ENCODE assay signal across 12 mouse cellular contexts in genomic region chr15:86279059-86279974, GRCm38 (mm10).
DNase-seq lines count a peak whose midpoint lies in the region; ATAC-seq and TF ChIP-seq lines count a peak whose summit lies in the region.
"Had no signal": no experiment of that assay in that cellular context is flagged by ENCODE, and none has a peak within 500 bp of the region (broad histone marks: within the 10 kb centered on the region; RNA-seq: fewer than 3 reads in every experiment).

No protein-coding gene starts in this region.

- no peak for TF ChIP-seq POLR2A in cortical plate, adult 2 months (IDR thresholded peaks at IDR 0.05; ENCODE audit: extremely low read depth, insufficient read depth, low read length)

- no peak overlapping the region for H3K27ac ChIP-seq in lung, embryonic 14.5 days (ENCODE audit: low read depth)
- H3K27ac ChIP-seq in cortical plate, adult 2 months (ENCODE audit: insufficient read depth, low read length) = 0 out of 2 replicates have a peak overlapping the region, but pooled peaks have one; percentile 32
- peak overlapping the region; percentile 30 for H3K27ac ChIP-seq in limb, embryonic 12.5 days
- H3K27ac ChIP-seq: liver, embryonic 15.5 days had no signal

- no peak overlapping the region for H3K9ac ChIP-seq in lung, embryonic 14.5 days
- H3K9ac ChIP-seq in limb, embryonic 12.5 days (replicated peaks) = no peak overlapping the region
- H3K9ac ChIP-seq: heart, embryonic 12.5 days; liver, embryonic 15.5 days had no signal

- peaks cover 16% of the 10 kb centered on the region for H3K4me1 ChIP-seq in lung, embryonic 14.5 days (ENCODE audit: insufficient read depth)
- H3K4me1 ChIP-seq in cortical plate, adult 2 months (ENCODE audit: control insufficient read depth, insufficient read depth, low read length) = peaks cover 12% of the 10 kb centered on the region
- peaks cover 54% of the 10 kb centered on the region for H3K4me1 ChIP-seq in limb, embryonic 12.5 days (replicated peaks)

- no peaks in the 10 kb centered on the region for H3K27me3 ChIP-seq in lung, embryonic 14.5 days (ENCODE audit: insufficient read depth, low read length)
- peaks cover 7% of the 10 kb centered on the region; the same call in 1 of the 2 replicates for H3K27me3 ChIP-seq in limb, embryonic 12.5 days
- H3K27me3 ChIP-seq: heart, embryonic 12.5 days; liver, embryonic 15.5 days had no signal

- no peak overlapping the region for H3K4me2 ChIP-seq in lung, embryonic 14.5 days
- no peak overlapping the region for H3K4me2 ChIP-seq in limb, embryonic 12.5 days
- H3K4me2 ChIP-seq: heart, embryonic 12.5 days; liver, embryonic 15.5 days had no signal

- TF ChIP-seq CTCF in lung, embryonic 14.5 days (IDR thresholded peaks at IDR 0.05; ENCODE audit: low read depth) = no peak
- TF ChIP-seq CTCF in cortical plate, adult 2 months (IDR thresholded peaks at IDR 0.05; ENCODE audit: extremely low read depth, insufficient read depth, low read length) = no peak

- peak; percentile 53; the same call in 1 of the 2 replicates for ATAC-seq in lung, embryonic 14.5 days (ENCODE audit: insufficient read depth)
- peak; percentile 38; the same call in 1 of the 2 replicates for ATAC-seq in limb, embryonic 12.5 days (ENCODE audit: insufficient number of reproducible peaks, insufficient read depth, low FRiP score, low TSS enrichment, low read depth)
- ATAC-seq in activated CD4-positive, CD25-positive, alpha-beta regulatory T cell, adult 4 months = no peak

- H3K36me3 ChIP-seq in lung, embryonic 14.5 days (ENCODE audit: insufficient read depth) = no peaks in the 10 kb centered on the region
- H3K36me3 ChIP-seq in limb, embryonic 12.5 days = no peaks in the 10 kb centered on the region
- H3K36me3 ChIP-seq: heart, embryonic 12.5 days; liver, embryonic 15.5 days had no signal

- no peak overlapping the region for H3K4me3 ChIP-seq in lung, embryonic 14.5 days (ENCODE audit: low read depth, low read length)
- no peak overlapping the region for H3K4me3 ChIP-seq in cortical plate, adult 2 months (ENCODE audit: insufficient read depth, low read length)
- no peak overlapping the region for H3K4me3 ChIP-seq in limb, embryonic 12.5 days (replicated peaks)
- H3K4me3 ChIP-seq: heart, embryonic 12.5 days; liver, embryonic 15.5 days had no signal

- peak; percentile 17 for DNase-seq in kidney, adult 11 months
- DNase-seq in kidney, adult 8-10 months = no peak
- peak; percentile 47 for DNase-seq in lung, embryonic 14.5 days
- no peak for DNase-seq in lung, postnatal 4 days
- DNase-seq: adrenal gland, adult 8-10 months; gastrocnemius, postnatal 25 days; thymus, postnatal 36 days had no signal

- 43% methylated on average over 14 of the region's 14 CpGs for WGBS in lung, embryonic 14.5 days
- 54% methylated on average over 14 of the region's 14 CpGs for WGBS in limb, embryonic 12.5 days

- no peaks in the 10 kb centered on the region for H3K9me3 ChIP-seq in lung, embryonic 14.5 days (ENCODE audit: low read depth, low read length)
- no peaks in the 10 kb centered on the region for H3K9me3 ChIP-seq in limb, embryonic 12.5 days
- H3K9me3 ChIP-seq: heart, embryonic 12.5 days; liver, embryonic 15.5 days had no signal

Comparison
In these comparisons a context has a peak if more than half of its experiments do, and no peak if none do; other contexts are left out.
1. DNase-seq: peak in kidney, adult 11 months (single experiment) and lung, embryonic 14.5 days (single experiment); none in kidney, adult 8-10 months (0 of 2) and lung, postnatal 4 days (0 of 2).